Mouse (Mus musculus) urinary bladder, postnatal 10 days (tissue): ENCODE data around the gene Mrps27.

Source experiments
- DNase-seq: peaks from one replicate; pipeline ENCODE4 v3.0.0; 2022; ENCODE audit warnings: low spot score

Gene Mrps27

GRCm38 (mm10) chr13:99387901-99388811 lies 43.6 kb downstream of the Mrps27 start:
- no peak for DNase-seq

- no peak for DNase-seq
These were observed 46.8 kb downstream of the Mrps27 start for GRCm38 (mm10) chr13:99391417-99391816.

GRCm38 (mm10) chr13:99393128-99393527 lies 48.5 kb downstream of the Mrps27 start:
- no peak for DNase-seq

- DNase-seq, result no peak
These were observed 50.1 kb downstream of the Mrps27 start for GRCm38 (mm10) chr13:99394694-99395093.

GRCm38 (mm10) chr13:99395531-99395930 lies 50.9 kb downstream of the Mrps27 start:
- no peak for DNase-seq

GRCm38 (mm10) chr13:99397228-99397627 lies 52.6 kb downstream of the Mrps27 start:
- no peak for DNase-seq

- no peak for DNase-seq
These were observed 53.6 kb downstream of the Mrps27 start for GRCm38 (mm10) chr13:99398149-99398701.

- no peak for DNase-seq
These were observed 54.8 kb downstream of the Mrps27 start for GRCm38 (mm10) chr13:99399373-99399772.

- no peak for DNase-seq
These were observed 64.6 kb downstream of the Mrps27 start for GRCm38 (mm10) chr13:99409216-99409615.

GRCm38 (mm10) chr13:99410611-99411515 lies 66.3 kb downstream of the Mrps27 start:
- no peak for DNase-seq

- DNase-seq, result no peak
These were observed 67.2 kb downstream of the Mrps27 start for GRCm38 (mm10) chr13:99411761-99412160.

- no peak for DNase-seq
These were observed 68.0 kb downstream of the Mrps27 start for GRCm38 (mm10) chr13:99412477-99413080.

- no peak for DNase-seq
These were observed 69.1 kb downstream of the Mrps27 start for GRCm38 (mm10) chr13:99413481-99414351.

- DNase-seq, result no peak
These were observed 69.8 kb downstream of the Mrps27 start for GRCm38 (mm10) chr13:99414352-99414742.

GRCm38 (mm10) chr13:99416601-99417000 lies 72.0 kb downstream of the Mrps27 start:
- DNase-seq, result no peak

- DNase-seq, result no peak
These were observed 79.0 kb downstream of the Mrps27 start for GRCm38 (mm10) chr13:99423581-99423980.

GRCm38 (mm10) chr13:99433068-99434008 lies 88.8 kb downstream of the Mrps27 start:
- DNase-seq, result no peak

- DNase-seq, result no peak
These were observed 89.9 kb downstream of the Mrps27 start for GRCm38 (mm10) chr13:99434494-99434893.

GRCm38 (mm10) chr13:99437051-99437450 lies 92.5 kb downstream of the Mrps27 start:
- DNase-seq, result no peak

- DNase-seq, result no peak
These were observed 94.8 kb downstream of the Mrps27 start for GRCm38 (mm10) chr13:99439357-99439756.
